Mouse (Mus musculus): ENCODE results near the gene A1cf.

- TF ChIP-seq CTCF (IDR thresholded peaks at IDR 0.05): no peak
- no peak for TF ChIP-seq EP300 (IDR thresholded peaks at IDR 0.05)
Measured at GRCm38 (mm10) chr19:31913946-31914345, 45.4 kb downstream of the A1cf start.

Data from lung, postnatal 0 days (tissue).